Mouse (Mus musculus) cortical plate, adult 2 months (tissue): Measurements from ENCODE around the gene Mgat4c.

Experiments used
- CTCF ChIP-seq: fragments of 200-500 bp; IDR thresholded peaks from 2 replicates; pipeline ENCODE4 v1.5.1; 2011; ENCODE audit warnings: mild to moderate bottlenecking, control low read depth, low read length; ENCODE audit not compliant: insufficient read depth; ENCODE audit errors: extremely low read depth
- POLR2A ChIP-seq: fragments of 200-500 bp; IDR thresholded peaks from 2 replicates; pipeline ENCODE4 v1.6.1; 2011; ENCODE audit warnings: mild to moderate bottlenecking, low read length, control low read depth; ENCODE audit not compliant: insufficient read depth; ENCODE audit errors: extremely low read depth

DNA sequence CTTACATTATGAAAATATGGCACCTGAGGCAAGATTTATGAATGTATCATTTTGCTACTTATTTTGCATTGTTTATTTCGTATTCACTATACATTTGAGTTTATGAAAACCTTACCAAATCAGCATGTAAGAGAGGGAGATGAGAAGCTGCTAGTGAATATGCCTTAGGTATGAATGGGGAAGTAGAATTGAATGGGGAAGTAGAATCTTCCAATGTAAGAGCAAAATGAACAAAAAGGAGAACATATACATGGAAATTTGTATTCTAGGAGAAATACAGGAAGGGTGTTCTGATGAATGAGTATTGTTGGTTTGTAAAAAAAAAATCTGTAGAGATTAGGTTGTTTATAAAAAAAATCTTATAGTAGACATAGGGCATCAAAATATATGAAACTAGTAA lies 441.9 kb downstream of the Mgat4c start:
- no peak for TF ChIP-seq POLR2A
- no peak for TF ChIP-seq CTCF
